Mouse (Mus musculus) CH12.LX (cell line): ENCODE results near the gene P2ry6.

Experiments
- BHLHE40 ChIP-seq: IDR thresholded peaks from 2 replicates; pipeline ENCODE4 v1.6.1; 2011; ENCODE audit warnings: mild to moderate bottlenecking, low read depth, low read length, improper control_type of control experiment
- CHD1 ChIP-seq: IDR thresholded peaks from 2 replicates; pipeline ENCODE4 v1.6.1; 2012; ENCODE audit warnings: low read depth, low read length, improper control_type of control experiment, inconsistent platforms
- CHD2 ChIP-seq: IDR thresholded peaks from 2 replicates; pipeline ENCODE4 v1.6.1; 2011; ENCODE audit warnings: low read length, improper control_type of control experiment
- CTCF ChIP-seq, 2 experiments: IDR thresholded peaks in 1 of 2; conservative IDR thresholded peaks in 1 of 2; 2 replicates each; pipeline ENCODE4 v1.5.1; 2011 to 2012; ENCODE audit warnings: low read depth in 2 of 2, low read length in 2 of 2, improper control_type of control experiment in 1 of 2, inconsistent platforms in 1 of 2, mild to moderate bottlenecking in 1 of 2, moderate library complexity in 1 of 2
- GABPA ChIP-seq: IDR thresholded peaks from 2 replicates; pipeline ENCODE4 v1.6.1; 2012; ENCODE audit warnings: low read depth, low read length, improper control_type of control experiment, inconsistent platforms; ENCODE audit not compliant: insufficient replicate concordance
- HCFC1 ChIP-seq: IDR thresholded peaks from 2 replicates; pipeline ENCODE4 v1.6.1; 2012; ENCODE audit warnings: low read depth, mild to moderate bottlenecking, inconsistent platforms, low read length, improper control_type of control experiment
- JUND ChIP-seq: conservative IDR thresholded peaks from 2 replicates; pipeline ENCODE4 v1.6.1; 2011; ENCODE audit warnings: low read depth, low read length, improper control_type of control experiment
- KAT2A ChIP-seq: IDR thresholded peaks from 2 replicates; pipeline ENCODE4 v1.6.1; 2012; ENCODE audit warnings: low read length, improper control_type of control experiment, inconsistent platforms; ENCODE audit not compliant: insufficient replicate concordance
- MAX ChIP-seq: IDR thresholded peaks from 2 replicates; pipeline ENCODE4 v1.6.1; 2011; ENCODE audit warnings: low read length, improper control_type of control experiment
- NELFE ChIP-seq: IDR thresholded peaks from 2 replicates; pipeline ENCODE4 v1.6.1; 2011; ENCODE audit warnings: low read depth, low read length, improper control_type of control experiment
- PAX5 ChIP-seq: IDR thresholded peaks from 2 replicates; pipeline ENCODE4 v1.6.1; 2012; ENCODE audit warnings: low read length, inconsistent platforms, mixed read lengths
- POLR2A ChIP-seq: IDR thresholded peaks from 2 replicates; pipeline ENCODE4 v1.6.1; 2011; ENCODE audit warnings: low read depth, mild to moderate bottlenecking, improper control_type of control experiment, low read length
- TBP ChIP-seq: conservative IDR thresholded peaks from 2 replicates; pipeline ENCODE4 v1.6.1; 2011; ENCODE audit warnings: low read depth, low read length, improper control_type of control experiment
- USF1 ChIP-seq: IDR thresholded peaks from 2 replicates; pipeline ENCODE4 v1.6.1; 2014; ENCODE audit warnings: low read depth, mild to moderate bottlenecking, inconsistent platforms, low read length, improper control_type of control experiment

- TF ChIP-seq TBP (no peak), HCFC1 (no peak), CTCF (conservative IDR thresholded peaks at IDR 0.05 in 1 of 2, IDR thresholded peaks at IDR 0.05 in 1 of 2; ENCODE audit: low read depth in 2 of 2, low read length in 2 of 2) (no peak), POLR2A (no peak), KAT2A (no peak), NELFE (no peak), CHD2 (no peak), BHLHE40 (no peak), GABPA (no peak), PAX5 (no peak), MAX (no peak), USF1 (no peak), CHD1 (no peak), JUND (no peak)
Measured at GRCm38 (mm10) chr7:100919809-100920107, 54.7 kb downstream of the P2ry6 start.
